Mouse (Mus musculus): Measurements from ENCODE around the gene Ppm1l. TPM values are rescaled to one million over a fixed set of nuclear protein-coding genes. Genes with fewer than 3 reads are reported as not detected.
"Not testable (repeated sequence)": the region's sequence is repeated elsewhere in the genome, so short reads cannot be mapped to it uniquely, and the experiment has no call there.

Ppm1l gene
- total RNA-seq, 2 experiments from 2014 or later, result 12.9 to 23.2 TPM

DNA sequence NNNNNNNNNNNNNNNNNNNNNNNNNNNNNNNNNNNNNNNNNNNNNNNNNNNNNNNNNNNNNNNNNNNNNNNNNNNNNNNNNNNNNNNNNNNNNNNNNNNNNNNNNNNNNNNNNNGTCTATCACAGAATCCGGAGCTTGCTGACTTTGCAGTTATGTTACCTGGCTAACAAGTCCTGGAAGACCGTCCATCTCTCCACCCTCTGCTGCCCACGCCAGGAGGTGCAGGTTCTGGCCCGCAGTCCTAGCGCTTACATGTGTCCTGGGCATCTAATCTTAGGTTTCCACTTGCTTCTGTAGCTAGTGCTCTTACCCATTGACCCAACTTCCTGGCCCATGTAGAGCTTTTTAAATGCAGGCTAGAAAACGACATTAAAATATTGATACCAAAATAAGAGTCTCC is 99.5 kb downstream of the Ppm1l start:
- no peak for ATAC-seq (replicated peaks; ENCODE audit: low FRiP score, low TSS enrichment, poor library complexity, severe bottlenecking)

DNA sequence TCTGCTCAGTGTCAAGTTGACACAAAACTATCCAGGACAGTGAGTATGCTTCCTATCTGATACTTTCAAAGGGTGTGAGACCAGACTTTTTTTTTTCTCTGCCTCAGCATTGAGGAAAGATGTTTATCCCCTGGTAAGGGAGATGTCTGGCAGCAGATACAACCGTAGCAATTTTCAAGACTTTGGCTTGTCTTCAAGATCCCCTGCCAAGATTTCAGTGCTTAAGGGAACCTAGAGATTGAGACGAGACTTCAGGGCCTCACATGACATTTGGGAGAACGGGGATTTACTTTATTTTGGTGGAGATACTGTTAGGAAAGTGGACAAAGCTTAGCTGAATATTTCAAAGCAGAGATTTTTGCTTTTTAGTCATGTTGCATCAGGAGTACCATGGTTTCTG is 106.1 kb downstream of the Ppm1l start:
- ATAC-seq (replicated peaks; ENCODE audit: low FRiP score, low TSS enrichment, poor library complexity, severe bottlenecking), result no peak

DNA sequence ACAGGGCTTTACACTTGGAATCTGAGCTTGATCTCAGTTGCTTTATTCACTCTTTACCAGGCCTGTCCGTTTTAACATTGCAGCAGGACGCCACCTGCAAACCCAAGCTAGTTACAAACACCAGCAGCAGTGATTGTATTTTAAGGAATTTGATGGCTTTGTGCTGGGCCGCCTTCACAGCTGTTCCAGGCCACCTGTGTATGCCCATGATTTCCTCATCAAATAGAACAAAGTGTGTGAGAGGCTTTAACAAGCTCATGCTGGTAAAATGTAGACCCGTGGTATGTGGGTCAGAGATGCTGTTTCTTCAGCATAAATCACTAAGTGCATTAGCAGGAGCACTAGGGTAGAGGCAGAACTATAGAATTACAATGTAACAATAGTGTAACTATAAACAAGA is 106.7 kb downstream of the Ppm1l start:
- no peak for ATAC-seq (replicated peaks; ENCODE audit: low FRiP score, low TSS enrichment, poor library complexity, severe bottlenecking)

DNA sequence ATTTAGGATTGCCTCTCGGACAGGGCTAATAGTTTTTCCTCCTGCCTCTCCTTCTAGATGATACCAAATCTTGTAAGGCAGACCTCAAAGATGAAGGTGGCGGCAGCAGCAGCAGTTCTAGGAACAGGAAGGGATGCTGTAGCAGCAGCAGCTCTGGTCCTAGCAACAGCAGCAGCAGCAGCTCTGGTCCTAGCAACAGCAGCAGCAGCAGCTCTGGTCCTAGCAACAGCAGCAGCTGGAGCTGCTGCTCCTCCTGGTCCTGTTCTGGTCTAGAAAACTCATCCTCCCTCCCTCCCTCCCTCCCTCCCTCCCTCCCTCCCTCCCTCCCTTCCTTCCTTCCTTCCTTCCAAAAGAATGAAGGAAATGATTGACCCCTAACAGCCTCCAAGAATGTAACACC is 108.1 kb downstream of the Ppm1l start:
- not testable (repeated sequence) for ATAC-seq (replicated peaks; ENCODE audit: low FRiP score, low TSS enrichment, poor library complexity, severe bottlenecking)

DNA sequence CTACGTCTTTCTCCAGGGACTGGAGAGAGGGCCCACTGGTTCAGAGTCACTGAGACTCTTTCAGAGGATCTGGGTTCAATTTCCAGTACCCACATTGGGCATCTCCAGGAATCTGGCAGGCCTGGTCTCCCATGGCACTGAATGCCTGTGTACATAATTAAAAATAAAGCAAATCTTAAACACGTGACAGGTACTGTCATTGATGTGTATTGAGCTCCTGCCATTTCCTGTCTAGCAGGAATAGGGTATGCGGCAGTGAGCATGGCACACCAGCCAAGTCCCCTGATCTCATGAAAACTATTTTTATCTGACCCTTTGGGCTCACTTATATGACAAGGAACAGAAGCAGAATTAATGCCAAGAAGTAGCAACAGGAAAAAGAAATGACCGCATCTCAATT is 110.6 kb downstream of the Ppm1l start:
- no peak for ATAC-seq (replicated peaks; ENCODE audit: low FRiP score, low TSS enrichment, poor library complexity, severe bottlenecking)

DNA sequence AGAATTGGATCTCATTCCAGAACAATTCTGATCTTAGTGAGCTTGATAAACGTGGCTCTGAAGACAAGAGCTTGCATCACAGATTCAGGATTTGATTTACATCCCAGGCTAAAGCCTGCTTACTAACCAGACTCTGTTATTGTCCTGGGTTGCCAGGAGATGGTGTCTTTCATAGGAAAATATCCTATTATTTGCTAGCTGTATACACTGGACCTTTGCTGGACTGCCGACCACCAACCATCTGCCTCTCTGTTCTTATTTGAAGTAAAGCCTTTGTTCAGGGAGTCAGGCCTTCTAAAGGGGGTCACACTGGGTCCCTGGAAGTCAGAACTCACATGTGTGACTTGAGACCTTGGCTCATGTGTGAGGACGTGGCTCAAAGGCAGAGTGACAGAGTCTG is 111.6 kb downstream of the Ppm1l start:
- no peak for ATAC-seq (replicated peaks; ENCODE audit: low FRiP score, low TSS enrichment, poor library complexity, severe bottlenecking)

DNA sequence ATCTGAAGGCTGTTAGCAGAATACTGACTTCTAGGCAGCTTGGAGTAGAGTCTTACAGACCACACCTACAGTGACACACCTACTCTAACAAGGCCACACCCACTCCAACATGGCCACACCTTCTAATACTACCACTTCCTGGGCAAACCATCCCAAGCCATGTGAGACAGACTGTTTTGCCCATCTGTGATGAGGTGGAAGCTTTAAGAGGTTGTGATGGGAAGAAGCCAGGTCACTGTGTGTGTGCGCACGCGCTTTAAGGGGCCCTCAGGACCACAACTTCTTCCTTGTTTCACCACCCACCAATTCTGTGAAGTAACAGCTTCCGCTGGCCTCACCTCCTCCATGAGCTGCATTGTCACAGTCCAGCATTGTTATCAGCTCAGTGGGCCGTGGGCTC is 112.7 kb downstream of the Ppm1l start:
- ATAC-seq (replicated peaks; ENCODE audit: low FRiP score, low TSS enrichment, poor library complexity, severe bottlenecking), result no peak

DNA sequence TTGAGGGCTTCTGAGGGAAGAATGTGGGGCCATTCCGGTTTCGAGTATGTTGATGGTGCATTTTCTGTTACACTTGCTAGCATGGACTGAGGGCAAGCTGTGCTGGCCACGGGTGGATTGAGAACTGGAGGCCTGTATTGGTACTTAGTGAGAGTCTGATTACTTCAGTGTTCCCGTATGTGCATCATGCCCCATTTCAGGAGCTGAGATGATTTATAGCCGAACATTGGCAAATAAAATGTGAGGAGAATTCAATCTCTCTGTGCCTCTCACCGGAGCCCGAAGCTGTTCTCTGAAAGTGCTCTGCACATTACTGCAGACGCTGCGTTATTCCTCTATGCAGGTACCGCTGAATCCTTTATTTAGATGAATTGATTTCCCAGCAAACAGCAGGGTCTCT is 116.9 kb downstream of the Ppm1l start:
- no peak for ATAC-seq (replicated peaks; ENCODE audit: low FRiP score, low TSS enrichment, poor library complexity, severe bottlenecking)

DNA sequence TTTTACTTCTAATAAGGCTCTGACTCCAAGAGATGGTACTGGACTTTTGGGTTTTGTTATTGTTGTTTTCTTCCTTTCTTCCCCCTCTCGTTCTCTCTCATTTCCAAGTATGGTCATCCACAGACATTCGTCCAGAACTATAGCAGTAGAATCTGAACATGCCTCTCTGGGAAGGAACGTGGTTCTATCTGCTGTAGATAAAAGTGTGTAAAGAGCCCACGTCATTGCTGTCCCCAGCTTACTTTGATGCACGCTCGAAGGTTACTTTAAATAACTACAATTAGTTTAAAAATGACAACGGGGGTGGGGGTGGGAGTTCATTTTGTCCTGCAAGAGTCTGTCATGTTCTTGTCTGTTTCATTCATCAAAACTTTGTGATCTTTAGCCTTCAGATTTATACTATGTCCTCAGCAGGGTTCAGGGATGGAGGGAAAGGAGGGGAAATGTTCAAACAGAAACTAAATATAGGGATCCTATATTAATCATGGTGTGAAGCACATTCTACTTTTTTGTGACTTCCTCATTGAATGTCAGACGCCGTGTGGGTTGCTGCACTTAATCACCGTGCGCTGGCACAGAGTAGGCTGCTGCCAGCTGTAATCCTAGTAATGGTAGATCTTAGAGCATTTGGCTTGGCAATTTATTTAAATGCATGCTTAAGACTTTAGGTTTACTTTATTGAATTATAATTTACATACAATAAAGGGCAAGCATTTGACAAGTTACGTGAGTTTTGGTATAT is 122.3 kb downstream of the Ppm1l start:
- no peak for ATAC-seq (replicated peaks; ENCODE audit: low FRiP score, low TSS enrichment, poor library complexity, severe bottlenecking)

DNA sequence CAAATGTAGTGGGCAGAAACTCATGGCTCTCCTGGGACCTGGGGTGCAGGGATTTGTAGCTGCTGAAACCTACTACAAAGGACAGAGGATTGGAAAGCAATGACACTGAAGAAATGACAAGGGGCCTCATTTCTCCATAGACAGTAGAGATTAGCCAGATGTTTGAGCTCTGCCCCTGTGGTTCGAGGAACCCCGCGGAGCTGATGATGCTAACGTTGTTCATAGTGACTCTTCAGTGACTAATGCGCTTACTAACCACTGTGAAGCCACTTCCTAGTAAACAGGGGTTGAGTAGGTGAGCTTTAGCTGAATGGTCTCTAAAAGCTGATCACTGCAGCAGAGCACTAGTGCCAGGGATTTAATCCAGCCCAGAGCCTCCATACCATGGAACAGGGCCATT is 124.1 kb downstream of the Ppm1l start:
- no peak for ATAC-seq (replicated peaks; ENCODE audit: low FRiP score, low TSS enrichment, poor library complexity, severe bottlenecking)

DNA sequence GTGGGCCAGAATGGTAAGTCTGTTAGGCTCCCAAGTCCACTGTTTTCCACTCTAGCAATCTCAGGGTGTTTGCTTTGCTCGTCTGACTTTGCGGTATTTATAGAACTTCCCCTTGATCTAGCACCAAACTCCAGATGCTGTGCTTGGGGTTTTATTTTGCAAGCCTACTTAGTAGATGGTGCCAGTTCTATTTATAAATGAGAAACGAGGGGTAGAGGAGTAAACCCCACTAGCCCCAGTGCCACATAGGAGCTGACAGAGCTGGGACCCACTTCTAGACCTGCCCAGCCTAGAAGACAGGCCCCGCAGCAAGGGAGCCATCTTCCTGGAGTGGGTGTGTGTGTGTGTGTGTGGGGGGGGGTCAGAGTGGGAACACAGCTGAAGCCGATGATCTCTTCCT is 130.3 kb downstream of the Ppm1l start:
- no peak for ATAC-seq (replicated peaks; ENCODE audit: low FRiP score, low TSS enrichment, poor library complexity, severe bottlenecking)

DNA sequence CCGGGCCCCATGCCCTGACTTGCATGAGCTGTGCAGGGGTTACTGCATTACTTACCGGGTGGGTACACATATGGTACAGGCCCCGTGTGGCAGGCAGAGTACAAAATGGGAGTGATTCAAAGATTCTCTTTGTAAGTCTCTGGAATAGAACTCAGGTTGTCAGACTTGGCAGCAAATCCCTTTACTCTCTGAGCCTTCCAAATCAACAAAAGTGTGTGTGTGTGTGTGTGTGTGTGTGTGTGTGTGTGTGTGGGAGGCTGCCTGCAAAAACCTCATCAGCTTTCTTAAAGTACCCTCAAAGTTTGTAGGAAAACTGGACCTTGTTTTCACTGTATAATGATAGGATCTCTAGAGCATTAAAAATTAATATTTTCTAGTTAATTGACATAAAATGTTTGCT is 132.4 kb downstream of the Ppm1l start:
- ATAC-seq (replicated peaks; ENCODE audit: low FRiP score, low TSS enrichment, poor library complexity, severe bottlenecking), result no peak

DNA sequence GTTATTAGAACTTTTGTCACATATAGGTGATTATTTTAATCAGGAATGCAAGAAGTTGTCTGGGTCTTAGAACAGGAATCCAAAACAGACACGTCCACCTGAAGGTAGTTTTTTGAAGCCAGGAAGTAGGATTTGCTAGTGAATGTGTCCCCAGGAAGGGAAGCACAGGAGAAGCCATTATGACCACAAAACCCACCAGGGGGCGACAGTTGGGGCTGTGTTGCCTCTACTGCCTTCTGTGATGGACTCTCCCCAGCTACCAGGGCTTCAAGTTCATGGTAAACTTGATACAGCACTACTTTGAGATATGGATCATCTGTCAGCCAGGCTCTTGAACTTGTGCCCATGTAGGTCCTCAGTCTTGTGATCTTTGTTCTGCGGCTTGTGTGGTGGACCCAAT is 137.7 kb downstream of the Ppm1l start:
- ATAC-seq (replicated peaks; ENCODE audit: low FRiP score, low TSS enrichment, poor library complexity, severe bottlenecking), result no peak

DNA sequence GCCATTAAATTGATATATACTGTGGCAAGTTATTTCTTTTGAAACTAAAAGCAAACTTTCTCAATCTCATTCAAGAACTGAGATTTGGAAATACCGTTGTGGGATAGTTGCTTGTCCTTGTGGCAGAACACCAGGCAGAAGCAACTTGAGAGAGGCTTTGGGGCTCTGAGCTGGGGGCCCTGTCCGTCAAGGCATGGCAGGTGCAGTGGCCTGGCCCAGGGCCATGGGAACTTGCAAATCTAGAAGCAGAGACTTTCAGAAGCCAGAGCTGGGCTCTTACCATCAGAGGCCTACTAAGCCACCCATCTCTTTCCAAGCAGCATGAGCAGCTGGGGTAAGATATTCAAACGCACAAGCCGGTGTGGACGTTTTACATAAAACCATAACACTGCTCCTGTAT is 139.4 kb downstream of the Ppm1l start:
- ATAC-seq (replicated peaks; ENCODE audit: low FRiP score, low TSS enrichment, poor library complexity, severe bottlenecking), result no peak

DNA sequence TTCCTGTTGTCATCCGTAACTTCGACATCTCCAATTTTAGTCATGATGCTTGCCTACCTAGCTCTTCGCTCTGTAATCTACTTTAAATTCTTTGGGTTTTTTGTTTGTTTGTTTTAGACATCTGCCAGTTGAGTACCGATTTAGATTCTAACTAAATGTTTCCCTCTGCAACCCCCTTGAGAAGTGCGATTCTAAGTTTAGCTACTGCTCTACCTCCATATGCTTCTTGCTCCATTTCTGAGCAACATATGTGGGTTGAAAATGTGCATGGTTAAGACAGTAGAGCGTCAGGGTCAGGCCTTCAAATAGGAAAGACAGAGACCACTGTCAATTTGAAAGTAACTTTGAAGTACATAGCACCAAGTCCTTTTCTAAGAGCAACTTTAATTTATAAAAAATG is 142.1 kb downstream of the Ppm1l start:
- no peak for ATAC-seq (replicated peaks; ENCODE audit: low FRiP score, low TSS enrichment, poor library complexity, severe bottlenecking)

DNA sequence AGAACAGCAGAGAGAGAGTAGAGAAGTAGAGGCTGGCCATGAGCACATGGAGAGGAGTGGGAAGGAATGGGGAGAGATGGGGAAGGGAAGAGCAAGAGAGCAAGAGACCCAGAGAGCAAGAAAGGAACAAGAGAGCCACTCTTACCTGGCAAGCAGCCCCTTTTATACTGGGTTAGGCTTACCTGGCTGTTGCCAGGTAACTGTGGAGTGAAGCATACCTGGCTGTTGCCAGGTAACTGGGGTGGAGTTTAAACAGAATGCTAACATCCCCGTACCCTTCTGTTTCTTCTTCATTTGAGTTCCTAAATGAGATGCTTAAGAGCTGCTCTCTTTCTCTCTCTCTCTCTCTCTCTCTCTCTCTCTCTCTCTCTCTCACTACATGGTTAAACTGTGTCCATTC is 145.3 kb downstream of the Ppm1l start:
- ATAC-seq (replicated peaks; ENCODE audit: low FRiP score, low TSS enrichment, poor library complexity, severe bottlenecking), result no peak

DNA sequence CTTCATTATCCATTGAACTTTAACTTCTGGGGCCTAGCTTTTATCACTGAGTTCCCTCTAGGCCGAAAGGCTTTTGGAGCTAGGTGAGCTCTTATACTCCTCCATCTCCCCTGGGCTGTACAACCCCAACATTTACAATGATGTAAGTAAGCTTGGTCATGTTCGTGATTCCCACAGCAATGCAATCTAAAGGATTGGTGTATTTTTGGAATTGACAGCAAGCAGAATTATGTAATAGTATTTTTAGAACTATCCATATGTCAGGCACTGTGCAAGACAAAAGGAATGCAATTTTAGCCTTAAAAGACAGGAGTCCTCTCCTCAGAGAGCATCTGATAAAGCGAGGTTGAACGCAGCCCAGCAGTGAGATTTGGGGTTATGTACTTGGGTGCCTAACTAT is 149.1 kb downstream of the Ppm1l start:
- no peak for ATAC-seq (replicated peaks; ENCODE audit: low FRiP score, low TSS enrichment, poor library complexity, severe bottlenecking)

DNA sequence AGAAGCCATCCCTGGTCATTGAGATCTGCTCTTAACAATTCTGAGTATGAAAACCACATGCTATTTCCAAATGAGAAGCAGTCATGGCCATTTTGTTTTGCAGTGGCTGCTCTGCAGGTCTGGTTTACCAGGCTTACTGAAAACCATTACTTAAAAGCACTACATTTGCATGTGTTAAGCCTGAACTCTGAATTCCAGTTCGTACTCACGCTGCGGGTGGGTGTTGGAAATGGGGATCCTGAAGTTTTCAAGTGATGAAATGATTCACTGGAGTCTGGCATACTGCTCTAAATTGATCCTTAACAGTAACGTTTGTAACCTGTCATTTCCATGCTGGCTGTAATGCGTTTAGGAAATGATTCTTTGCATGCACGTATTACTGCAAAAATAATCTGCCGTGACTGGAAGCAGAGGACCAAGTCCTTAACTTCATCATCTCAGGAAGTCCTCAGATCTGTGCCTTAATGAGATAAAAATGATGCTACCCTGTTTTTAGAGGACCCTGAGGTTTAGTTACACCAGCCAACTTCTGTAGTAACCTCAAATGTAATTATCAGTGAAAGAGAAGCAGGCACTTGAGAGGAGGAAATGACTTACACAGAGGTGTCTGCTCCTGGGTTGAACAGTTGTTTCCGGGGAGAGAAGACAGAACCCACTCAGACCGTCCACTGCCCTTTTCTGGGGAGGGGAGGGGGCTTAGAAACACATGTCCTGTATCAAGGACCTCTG is 151.8 kb downstream of the Ppm1l start:
- 0 out of 2 replicates have a peak, but pooled peaks have one; percentile 25 for ATAC-seq (replicated peaks; ENCODE audit: low FRiP score, low TSS enrichment, poor library complexity, severe bottlenecking)

DNA sequence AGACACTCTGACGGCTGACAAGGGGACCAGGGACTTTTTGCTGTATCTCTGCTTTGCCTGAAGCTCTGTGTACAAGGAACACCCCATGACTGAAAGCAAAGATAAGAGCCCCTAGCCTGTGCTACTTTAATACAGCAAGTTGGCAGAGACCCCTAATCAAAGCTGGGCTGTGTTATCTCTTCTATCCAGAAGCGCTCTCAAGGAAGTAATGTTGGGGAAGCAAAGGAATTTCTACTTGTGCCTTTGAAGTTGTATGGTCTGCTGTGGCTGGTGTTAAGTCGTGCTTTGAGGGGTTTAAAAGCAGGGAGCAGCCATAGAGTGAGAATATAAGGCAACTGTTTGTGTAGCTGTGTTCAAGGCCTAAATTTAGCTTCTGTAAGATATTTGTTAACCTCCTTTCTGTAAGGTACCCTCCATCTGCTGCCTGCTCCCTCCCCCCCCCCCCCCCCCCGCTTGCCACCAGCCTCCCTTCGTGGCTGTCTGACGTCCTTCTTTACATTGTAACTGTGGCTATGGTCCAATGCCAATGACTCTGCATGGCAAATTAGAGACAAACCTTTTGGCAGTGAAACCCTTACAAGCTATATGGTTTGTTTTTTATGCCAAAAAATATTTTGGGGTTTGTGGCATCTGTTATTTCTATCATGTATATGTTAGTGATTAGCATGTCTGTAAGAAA is 152.9 kb downstream of the Ppm1l start:
- peak; percentile 91 for ATAC-seq (replicated peaks; ENCODE audit: low FRiP score, low TSS enrichment, poor library complexity, severe bottlenecking)

DNA sequence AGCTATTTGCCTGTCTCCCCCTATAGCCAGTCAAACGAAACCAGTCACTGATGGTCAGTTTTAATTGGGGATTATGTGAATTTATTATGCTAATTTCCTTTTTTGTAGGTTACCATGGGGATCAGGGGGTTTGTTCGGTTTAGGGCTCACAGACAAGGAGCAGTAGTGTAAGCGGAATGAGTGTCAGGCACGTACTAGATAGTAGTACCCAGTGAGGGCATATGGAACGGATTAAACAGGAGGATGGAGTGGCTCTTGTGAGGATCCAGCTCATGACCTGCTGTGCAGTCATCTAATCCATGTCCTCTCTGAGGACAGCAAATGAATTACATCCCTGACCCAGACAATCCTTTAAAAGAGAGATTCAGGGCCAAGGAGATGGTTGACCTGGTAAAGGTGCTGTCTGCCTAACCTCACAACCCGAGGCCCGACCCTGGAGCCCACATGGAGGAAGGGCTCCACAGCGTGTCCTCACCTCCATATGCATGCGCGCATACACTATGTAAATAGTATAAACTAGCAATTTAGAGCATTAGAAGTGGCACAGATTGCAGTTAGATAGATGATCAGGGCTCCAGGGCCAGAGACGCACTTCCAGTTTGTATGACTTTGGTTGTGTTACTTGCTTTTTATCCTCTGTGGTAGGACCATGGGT is 153.6 kb downstream of the Ppm1l start:
- ATAC-seq (replicated peaks; ENCODE audit: low FRiP score, low TSS enrichment, poor library complexity, severe bottlenecking), result no peak
